Mouse (Mus musculus): ENCODE measurements around the gene Lypla2.

The Lypla2 gene

DNA sequence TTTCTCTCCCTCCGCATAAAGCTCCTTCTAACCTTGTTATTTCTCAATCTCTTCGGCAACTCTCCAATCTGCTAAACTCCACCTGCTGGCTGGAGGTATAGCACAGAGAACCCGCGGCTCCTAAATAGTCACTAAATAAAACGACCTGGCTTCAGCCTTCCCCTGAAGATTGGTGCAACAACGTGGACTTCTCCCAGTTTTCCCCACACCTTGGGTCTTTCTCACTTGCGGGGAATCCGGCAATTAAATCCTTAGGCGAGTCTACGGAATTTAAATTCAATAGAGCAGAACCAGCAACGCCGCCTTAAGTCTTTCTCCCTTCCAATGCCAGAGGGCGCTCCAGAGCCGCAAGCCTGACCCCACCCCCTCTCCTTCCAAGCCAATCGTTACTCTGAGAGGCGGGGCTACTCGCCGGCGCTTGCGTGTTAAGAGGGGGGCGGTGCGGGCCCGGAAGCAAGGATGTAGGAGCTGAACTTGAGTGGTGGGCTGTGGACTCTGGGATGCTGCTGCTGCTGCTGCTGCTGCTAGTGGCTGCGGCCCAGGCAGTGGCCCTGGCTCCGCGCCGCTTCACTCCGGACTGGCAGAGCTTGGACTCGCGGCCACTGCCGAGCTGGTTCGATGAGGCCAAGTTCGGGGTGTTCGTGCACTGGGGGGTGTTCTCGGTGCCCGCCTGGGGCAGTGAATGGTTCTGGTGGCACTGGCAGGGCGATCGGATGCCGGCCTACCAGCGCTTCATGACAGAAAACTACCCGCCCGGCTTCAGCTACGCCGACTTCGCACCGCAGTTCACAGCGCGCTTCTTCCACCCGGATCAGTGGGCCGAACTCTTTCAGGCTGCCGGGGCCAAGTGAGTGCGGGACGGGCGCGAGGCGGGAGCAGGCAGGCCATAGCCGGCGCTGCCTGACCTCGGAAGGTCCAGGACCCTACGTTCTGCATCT lies 51.9 kb downstream of the Lypla2 start, which contains the start of gene Fuca1:
Gene Fuca1 (plus strand): TSS at position 432 of the 938 bp plus-strand sequence.
- peak; percentile 98 for DNase-seq (ENCODE audit: extremely low spot score)

DNA sequence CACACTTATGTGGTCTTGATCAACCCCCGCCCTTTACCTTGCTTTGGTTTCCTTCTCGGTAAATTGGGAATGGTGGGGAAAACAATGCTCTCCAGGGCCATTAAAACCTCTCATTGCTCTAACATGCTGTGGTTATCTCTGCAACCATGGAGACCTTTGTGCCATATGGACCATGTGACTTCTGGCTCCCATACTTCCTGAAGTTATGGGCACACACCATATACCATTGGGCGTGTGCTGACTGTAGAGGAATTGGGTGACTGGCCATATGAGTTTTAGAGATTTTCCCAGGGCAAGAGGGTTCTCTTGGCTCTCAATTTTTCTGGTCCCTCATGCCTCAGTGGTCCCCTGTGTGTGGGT lies 53.2 kb downstream of the Lypla2 start:
- DNase-seq (ENCODE audit: extremely low spot score) = no peak

DNA sequence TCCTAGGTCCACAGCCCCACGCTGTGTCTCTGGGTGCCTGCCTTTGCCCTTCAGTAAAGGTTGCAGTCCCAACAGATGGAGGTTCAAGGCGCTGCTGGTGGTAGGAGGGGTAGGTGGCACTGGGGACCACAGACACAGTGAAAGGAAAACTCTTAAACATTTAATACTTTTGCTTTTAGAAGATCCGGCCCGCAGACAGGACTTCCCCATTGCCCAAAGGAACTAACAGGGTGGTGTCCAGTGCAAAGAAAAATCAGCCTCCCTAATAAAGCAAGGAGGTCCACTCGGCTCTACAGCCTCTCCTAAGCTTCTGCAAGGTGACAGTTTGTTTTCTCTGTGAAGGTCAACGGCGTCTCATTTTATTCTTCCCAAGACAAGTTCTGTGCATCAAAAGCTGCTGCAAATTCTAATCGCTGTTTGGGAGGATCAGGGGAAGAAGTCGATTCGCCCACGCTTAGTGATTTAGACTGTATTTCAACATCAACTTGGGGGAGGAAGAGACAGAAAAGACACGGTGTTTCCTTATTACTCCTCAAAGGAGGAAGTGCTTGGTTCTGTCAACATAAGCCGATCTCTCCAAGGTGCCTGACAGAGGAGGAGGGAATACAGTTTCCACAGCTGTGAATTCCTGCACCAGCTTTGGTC lies 53.7 kb downstream of the Lypla2 start:
- DNase-seq (ENCODE audit: extremely low spot score) = no peak

All from embryo, embryonic 9.5 days (tissue).